27 mouse cellular contexts compared by ENCODE assay signal in genomic region chr16:10777579-10778160, GRCm38 (mm10). TPM values are rescaled to one million over a fixed set of nuclear protein-coding genes. Genes with fewer than 3 reads are reported as not detected.
DNase-seq lines count a peak whose midpoint lies in the region; ATAC-seq and TF ChIP-seq lines count a peak whose summit lies in the region.
"Had no signal": no experiment of that assay in that cellular context is flagged by ENCODE, and none has a peak within 500 bp of the region (broad histone marks: within the 10 kb centered on the region; RNA-seq: fewer than 3 reads in every experiment).

No protein-coding gene starts in this region.

- H3K27ac ChIP-seq in heart, postnatal 0 days (ENCODE audit: low read depth), result no peak overlapping the region
- no peak overlapping the region for H3K27ac ChIP-seq in lung, postnatal 0 days (ENCODE audit: low read length)
- H3K27ac ChIP-seq in liver, postnatal 0 days (ENCODE audit: low read depth), result peak overlapping the region; percentile 44; the same call in 1 of the 2 replicates
- H3K27ac ChIP-seq in forebrain, postnatal 0 days (ENCODE audit: low read depth, low read length), result no peak overlapping the region
- H3K27ac ChIP-seq: forebrain, embryonic 13.5 days; hindbrain, postnatal 0 days; midbrain, embryonic 13.5 days; neural tube, embryonic 13.5 days had no signal

- H3K27me3 ChIP-seq in heart, postnatal 0 days (ENCODE audit: control insufficient read depth, insufficient read depth, low read length), result no peaks in the 10 kb centered on the region
- H3K27me3 ChIP-seq in lung, postnatal 0 days (replicated peaks; ENCODE audit: insufficient read depth, low read length), result no peaks in the 10 kb centered on the region
- H3K27me3 ChIP-seq in liver, postnatal 0 days (ENCODE audit: insufficient read depth, low read length), result no peaks in the 10 kb centered on the region
- H3K27me3 ChIP-seq in forebrain, postnatal 0 days (ENCODE audit: insufficient read depth, low read length), result no peaks in the 10 kb centered on the region

- H3K36me3 ChIP-seq in heart, postnatal 0 days (replicated peaks; ENCODE audit: control insufficient read depth, insufficient read depth, low read length), result no peaks in the 10 kb centered on the region
- H3K36me3 ChIP-seq in lung, postnatal 0 days (ENCODE audit: insufficient read depth, low read length), result no peaks in the 10 kb centered on the region
- no peaks in the 10 kb centered on the region; the same call in 1 of the 2 replicates for H3K36me3 ChIP-seq in liver, postnatal 0 days (replicated peaks; ENCODE audit: insufficient read depth, low read length)
- H3K36me3 ChIP-seq in forebrain, postnatal 0 days (ENCODE audit: insufficient read depth), result no peaks in the 10 kb centered on the region
- H3K36me3 ChIP-seq: midbrain, embryonic 13.5 days; neural tube, embryonic 13.5 days had no signal

- peak; percentile 11; the same call in 1 of the 2 replicates for ATAC-seq in heart, postnatal 0 days (ENCODE audit: insufficient read depth, low read depth)
- peak; percentile 30 for ATAC-seq in lung, postnatal 0 days
- peak; percentile 91 for ATAC-seq in liver, postnatal 0 days
- no peak for ATAC-seq in forebrain, postnatal 0 days
- ATAC-seq: forebrain, embryonic 13.5 days; hindbrain, postnatal 0 days; midbrain, embryonic 13.5 days had no signal

- H3K9me3 ChIP-seq in heart, postnatal 0 days (replicated peaks; ENCODE audit: control insufficient read depth, low read length), result no peaks in the 10 kb centered on the region
- no peaks in the 10 kb centered on the region for H3K9me3 ChIP-seq in lung, postnatal 0 days (ENCODE audit: low read length)
- H3K9me3 ChIP-seq in liver, postnatal 0 days (ENCODE audit: low read length), result no peaks in the 10 kb centered on the region
- H3K9me3 ChIP-seq in forebrain, postnatal 0 days (ENCODE audit: low read length), result no peaks in the 10 kb centered on the region
- H3K9me3 ChIP-seq: forebrain, embryonic 13.5 days; midbrain, embryonic 13.5 days; neural tube, embryonic 13.5 days had no signal

- intact Hi-C loops in heart, postnatal 25 days (cut with DNase I), result no loop called here

- no peak overlapping the region for H3K4me3 ChIP-seq in heart, postnatal 0 days (ENCODE audit: low read depth, low read length)
- H3K4me3 ChIP-seq in lung, postnatal 0 days (ENCODE audit: low read depth, low read length), result no peak overlapping the region
- H3K4me3 ChIP-seq in liver, postnatal 0 days (ENCODE audit: low read depth, low read length), result no peak overlapping the region
- H3K4me3 ChIP-seq in forebrain, postnatal 0 days (ENCODE audit: low read depth, low read length), result no peak overlapping the region
- H3K4me3 ChIP-seq: erythroblast, embryonic 14.5 days; forebrain, embryonic 13.5 days; midbrain, embryonic 13.5 days; neural tube, embryonic 13.5 days had no signal

- no peak overlapping the region for H3K4me2 ChIP-seq in heart, postnatal 0 days (ENCODE audit: low read depth, low read length)
- H3K4me2 ChIP-seq in lung, postnatal 0 days (replicated peaks; ENCODE audit: low read depth, low read length), result no peak overlapping the region
- no peak overlapping the region for H3K4me2 ChIP-seq in liver, postnatal 0 days (ENCODE audit: low read depth, low read length)
- no peak overlapping the region for H3K4me2 ChIP-seq in forebrain, postnatal 0 days (ENCODE audit: low read depth)
- H3K4me2 ChIP-seq: forebrain, embryonic 13.5 days; midbrain, embryonic 13.5 days; neural tube, embryonic 13.5 days had no signal

- no peak overlapping the region for H3K9ac ChIP-seq in heart, postnatal 0 days (replicated peaks; ENCODE audit: low read depth, low read length)
- no peak overlapping the region for H3K9ac ChIP-seq in lung, postnatal 0 days (replicated peaks; ENCODE audit: low read depth)
- H3K9ac ChIP-seq in liver, postnatal 0 days (replicated peaks), result no peak overlapping the region
- H3K9ac ChIP-seq in forebrain, postnatal 0 days, result no peak overlapping the region
- H3K9ac ChIP-seq: forebrain, embryonic 13.5 days; midbrain, embryonic 13.5 days; neural tube, embryonic 13.5 days had no signal

- H3K4me1 ChIP-seq in heart, postnatal 0 days (ENCODE audit: control insufficient read depth, insufficient read depth), result peaks cover 19% of the 10 kb centered on the region; the same call in 1 of the 2 replicates
- H3K4me1 ChIP-seq in lung, postnatal 0 days (ENCODE audit: insufficient read depth, low read depth, low read length), result 0 out of 2 replicates have a peak, but pooled peaks cover 3% of the 10 kb centered on the region
- H3K4me1 ChIP-seq in liver, postnatal 0 days (ENCODE audit: insufficient read depth), result peaks cover 16% of the 10 kb centered on the region
- no peaks in the 10 kb centered on the region for H3K4me1 ChIP-seq in forebrain, postnatal 0 days (ENCODE audit: insufficient read depth)

- peak; percentile 52 for DNase-seq in adrenal gland, postnatal 14 days
- DNase-seq in adrenal gland, adult 8-10 months, result no peak
- peak; percentile 19 for DNase-seq in heart, postnatal 0 days (ENCODE audit: low spot score)
- no peak for DNase-seq in heart, postnatal 25 days (ENCODE audit: low spot score)
- peak; percentile 25 for DNase-seq in lung, postnatal 0 days (ENCODE audit: low spot score)
- no peak for DNase-seq in lung, postnatal 14 days
- DNase-seq in liver, postnatal 0 days, result peak; percentile 52
- no peak for DNase-seq in forebrain, postnatal 0 days
- DNase-seq: B cell, adult 2 months; cerebellum, adult 9-11 months; gastrocnemius, postnatal 36 days; kidney, adult 2 months; kidney, postnatal 10 days; thymus, postnatal 14 days had no signal

- 53% methylated on average over 5 of the region's 5 CpGs for WGBS in heart, postnatal 0 days
- 57% methylated on average over 5 of the region's 5 CpGs for WGBS in lung, postnatal 0 days
- 62% methylated on average over 5 of the region's 5 CpGs for WGBS in liver, postnatal 0 days (ENCODE audit: insufficient replicate concordance)
- 66% methylated on average over 5 of the region's 5 CpGs for WGBS in forebrain, postnatal 0 days

- TF ChIP-seq CTCF in heart, postnatal 0 days (IDR thresholded peaks at IDR 0.05; ENCODE audit: low read depth), result no peak
- no peak for TF ChIP-seq CTCF in lung, postnatal 0 days (IDR thresholded peaks at IDR 0.05)
- TF ChIP-seq CTCF in liver, postnatal 0 days (IDR thresholded peaks at IDR 0.05; ENCODE audit: low read depth), result no peak
- no peak for TF ChIP-seq CTCF in forebrain, postnatal 0 days (IDR thresholded peaks at IDR 0.05; ENCODE audit: low read depth)

- no peak for TF ChIP-seq EP300 in heart, postnatal 0 days (IDR thresholded peaks at IDR 0.05; ENCODE audit: low read depth)
- no peak for TF ChIP-seq EP300 in lung, postnatal 0 days (IDR thresholded peaks at IDR 0.05)
- TF ChIP-seq EP300 in liver, postnatal 0 days (IDR thresholded peaks at IDR 0.05; ENCODE audit: low read depth), result no peak

RNA-seq across cellular contexts. Expression of gene Socs1, which starts 7.7 kb away (rescaled TPM):
- 2.4 and 3.7 TPM in 2 replicates for total RNA-seq in adrenal gland, postnatal 14 days (2021)
- 10 to 100 TPM in 1 of 4 experiments, 1 to 10 TPM in 3; 2.9 to 14.3 (median 4.2) TPM for total RNA-seq in adrenal gland, adult 8-10 months (2022)
- 0.80 and 5.0 TPM in 2 replicates for total RNA-seq in heart, postnatal 0 days (2014; rRNA removed; ENCODE audit: low replicate concordance)
- polyA plus RNA-seq in heart, postnatal 0 days (2015; fragmentation: Nextera tagmentation; extraction: Ambion mirVana), result 2.7 and 3.2 TPM in 2 replicates
- under 1 TPM; 0.45 to 0.62 TPM for total RNA-seq in heart, postnatal 25 days (2021)
- 9.0 and 13.4 TPM in 2 replicates for polyA plus RNA-seq in lung, postnatal 0 days (2015; fragmentation: Nextera tagmentation; extraction: Ambion mirVana)
- polyA plus RNA-seq in liver, postnatal 0 days (2015; fragmentation: Nextera tagmentation; extraction: Ambion mirVana), result 1.6 TPM in 2 replicates
- total RNA-seq in forebrain, postnatal 0 days (2014; rRNA removed), result 1.5 and 4.0 TPM in 2 replicates
- 2.6 and 2.7 TPM in 2 replicates for polyA plus RNA-seq in forebrain, postnatal 0 days (2015; fragmentation: Nextera tagmentation; extraction: Ambion mirVana)

RNA-seq across cellular contexts. Expression of gene Tnp2, which starts 10.8 kb away (rescaled TPM):
- total RNA-seq in adrenal gland, postnatal 14 days (2021), result not detected in 2 replicates
- not detected for total RNA-seq in adrenal gland, adult 8-10 months (2022)
- total RNA-seq in heart, postnatal 0 days (2014; rRNA removed; ENCODE audit: low replicate concordance), result not detected in 2 replicates
- polyA plus RNA-seq in heart, postnatal 0 days (2015; fragmentation: Nextera tagmentation; extraction: Ambion mirVana), result not detected in 2 replicates
- not detected for total RNA-seq in heart, postnatal 25 days (2021)
- not detected in 2 replicates for polyA plus RNA-seq in lung, postnatal 0 days (2015; fragmentation: Nextera tagmentation; extraction: Ambion mirVana)
- polyA plus RNA-seq in liver, postnatal 0 days (2015; fragmentation: Nextera tagmentation; extraction: Ambion mirVana), result not detected in 2 replicates
- not detected in 2 replicates for total RNA-seq in forebrain, postnatal 0 days (2014; rRNA removed)
- polyA plus RNA-seq in forebrain, postnatal 0 days (2015; fragmentation: Nextera tagmentation; extraction: Ambion mirVana), result not detected in 2 replicates
- total RNA-seq: heart, postnatal 10 days; hindbrain, postnatal 0 days; layer of hippocampus, adult 18-20 months; left cerebral cortex, postnatal 25 days; megakaryocyte progenitor cell, adult 5-6 weeks had no signal
- polyA plus RNA-seq: cortical plate, adult 2 months; embryonic facial prominence, embryonic 11.5 days; erythroblast, embryonic 14.5 days; forebrain, embryonic 13.5 days; hindbrain, postnatal 0 days; limb, embryonic 14.5 days; lung, embryonic 16.5 days; midbrain, embryonic 13.5 days; neural tube, embryonic 13.5 days had no signal

RNA-seq across cellular contexts. Expression of gene Prm3, which starts 13.0 kb away (rescaled TPM):
- total RNA-seq in adrenal gland, postnatal 14 days (2021), result not detected in 2 replicates
- not detected for total RNA-seq in adrenal gland, adult 8-10 months (2022)
- not detected in 2 replicates for total RNA-seq in heart, postnatal 0 days (2014; rRNA removed; ENCODE audit: low replicate concordance)
- polyA plus RNA-seq in heart, postnatal 0 days (2015; fragmentation: Nextera tagmentation; extraction: Ambion mirVana), result not detected in 2 replicates
- not detected for total RNA-seq in heart, postnatal 25 days (2021)
- polyA plus RNA-seq in lung, postnatal 0 days (2015; fragmentation: Nextera tagmentation; extraction: Ambion mirVana), result not detected in 2 replicates
- not detected in 2 replicates for polyA plus RNA-seq in liver, postnatal 0 days (2015; fragmentation: Nextera tagmentation; extraction: Ambion mirVana)
- not detected in 2 replicates for total RNA-seq in forebrain, postnatal 0 days (2014; rRNA removed)
- not detected in 2 replicates for polyA plus RNA-seq in forebrain, postnatal 0 days (2015; fragmentation: Nextera tagmentation; extraction: Ambion mirVana)
- total RNA-seq: gastrocnemius, postnatal 36 days; heart, postnatal 10 days; hindbrain, postnatal 0 days; layer of hippocampus, adult 18-20 months; left cerebral cortex, postnatal 25 days; megakaryocyte progenitor cell, adult 5-6 weeks had no signal
- polyA plus RNA-seq: cortical plate, adult 2 months; embryonic facial prominence, embryonic 11.5 days; erythroblast, embryonic 14.5 days; forebrain, embryonic 13.5 days; hindbrain, postnatal 0 days; kidney, adult 2 months; limb, embryonic 14.5 days; lung, embryonic 16.5 days; midbrain, embryonic 13.5 days; neural tube, embryonic 13.5 days had no signal

RNA-seq across cellular contexts. Expression of gene Prm2, which starts 18.3 kb away (rescaled TPM):
- total RNA-seq in adrenal gland, postnatal 14 days (2021), result not detected in 2 replicates
- total RNA-seq in adrenal gland, adult 8-10 months (2022), result not detected
- total RNA-seq in heart, postnatal 0 days (2014; rRNA removed; ENCODE audit: low replicate concordance), result not detected in 2 replicates
- polyA plus RNA-seq in heart, postnatal 0 days (2015; fragmentation: Nextera tagmentation; extraction: Ambion mirVana), result not detected in 2 replicates
- not detected for total RNA-seq in heart, postnatal 25 days (2021)
- not detected in 2 replicates for polyA plus RNA-seq in lung, postnatal 0 days (2015; fragmentation: Nextera tagmentation; extraction: Ambion mirVana)
- not detected in 2 replicates for polyA plus RNA-seq in liver, postnatal 0 days (2015; fragmentation: Nextera tagmentation; extraction: Ambion mirVana)
- not detected in 2 replicates for total RNA-seq in forebrain, postnatal 0 days (2014; rRNA removed)
- not detected in 2 replicates for polyA plus RNA-seq in forebrain, postnatal 0 days (2015; fragmentation: Nextera tagmentation; extraction: Ambion mirVana)
- total RNA-seq: gastrocnemius, postnatal 36 days; heart, postnatal 10 days; hindbrain, postnatal 0 days; layer of hippocampus, adult 18-20 months; left cerebral cortex, postnatal 25 days; megakaryocyte progenitor cell, adult 5-6 weeks had no signal
- polyA plus RNA-seq: cortical plate, adult 2 months; embryonic facial prominence, embryonic 11.5 days; erythroblast, embryonic 14.5 days; forebrain, embryonic 13.5 days; hindbrain, postnatal 0 days; limb, embryonic 14.5 days; lung, embryonic 16.5 days; midbrain, embryonic 13.5 days; neural tube, embryonic 13.5 days had no signal

RNA-seq across cellular contexts. Expression of gene Prm1, which starts 28.0 kb away (rescaled TPM):
- total RNA-seq in adrenal gland, postnatal 14 days (2021), result not detected in 2 replicates
- not detected for total RNA-seq in adrenal gland, adult 8-10 months (2022)
- not detected in 2 replicates for total RNA-seq in heart, postnatal 0 days (2014; rRNA removed; ENCODE audit: low replicate concordance)
- not detected in 2 replicates for polyA plus RNA-seq in heart, postnatal 0 days (2015; fragmentation: Nextera tagmentation; extraction: Ambion mirVana)
- total RNA-seq in heart, postnatal 25 days (2021), result not detected
- not detected in 2 replicates for polyA plus RNA-seq in lung, postnatal 0 days (2015; fragmentation: Nextera tagmentation; extraction: Ambion mirVana)
- not detected in 2 replicates for polyA plus RNA-seq in liver, postnatal 0 days (2015; fragmentation: Nextera tagmentation; extraction: Ambion mirVana)
- total RNA-seq in forebrain, postnatal 0 days (2014; rRNA removed), result not detected in 2 replicates
- polyA plus RNA-seq in forebrain, postnatal 0 days (2015; fragmentation: Nextera tagmentation; extraction: Ambion mirVana), result not detected in 2 replicates
- total RNA-seq: gastrocnemius, postnatal 36 days; heart, postnatal 10 days; hindbrain, postnatal 0 days; layer of hippocampus, adult 18-20 months; left cerebral cortex, postnatal 25 days; megakaryocyte progenitor cell, adult 5-6 weeks had no signal
- polyA plus RNA-seq: cortical plate, adult 2 months; embryonic facial prominence, embryonic 11.5 days; erythroblast, embryonic 14.5 days; forebrain, embryonic 13.5 days; limb, embryonic 14.5 days; lung, embryonic 16.5 days; midbrain, embryonic 13.5 days had no signal

Comparison
In these comparisons a context has a peak if more than half of its experiments do, and no peak if none do; other contexts are left out.
1. DNase-seq: peak in adrenal gland, postnatal 14 days (single experiment), heart, postnatal 0 days (single experiment), lung, postnatal 0 days (single experiment) and liver, postnatal 0 days (single experiment); none in adrenal gland, adult 8-10 months (single experiment), heart, postnatal 25 days (single experiment), lung, postnatal 14 days (single experiment) and forebrain, postnatal 0 days (single experiment).